Mouse (Mus musculus): ENCODE measurements around the gene Trim71. TPM values are rescaled to one million over a fixed set of nuclear protein-coding genes. Genes with fewer than 3 reads are reported as not detected.

Trim71 gene
- polyA plus RNA-seq, 1 experiment: 0.01 TPM

GRCm38 (mm10) chr9:114561671-114561971, 2.5 kb downstream of the Trim71 start:
- Histone ChIP-seq H3K79me2 (ENCODE audit: control insufficient read depth, insufficient read depth) (no peaks in the 10 kb centered on the region), H3K4me3 (ENCODE audit: insufficient read depth, poor library complexity, severe bottlenecking) (no peak overlapping the region), H3K27me3 (ENCODE audit: control insufficient read depth, insufficient read depth, insufficient read length) (peaks cover 67% of the 10 kb centered on the region), H3K79me3 (ENCODE audit: low read depth) (no peaks in the 10 kb centered on the region), H3K36me3 (ENCODE audit: control insufficient read depth, insufficient read depth) (no peaks in the 10 kb centered on the region), H3ac (ENCODE audit: control insufficient read depth, insufficient read length, low read depth) (no peak overlapping the region)
- TF ChIP-seq MYOD1 (IDR thresholded peaks at IDR 0.05; ENCODE audit: control insufficient read depth, insufficient read length, low read depth): no peak

GRCm38 (mm10) chr9:114560771-114561670, 3.1 kb downstream of the Trim71 start:
- no peak overlapping the region for H3ac ChIP-seq (ENCODE audit: control insufficient read depth, insufficient read length, low read depth)
- H3K27me3 ChIP-seq (ENCODE audit: control insufficient read depth, insufficient read depth, insufficient read length): peaks cover 70% of the 10 kb centered on the region
- H3K79me3 ChIP-seq (ENCODE audit: low read depth): no peaks in the 10 kb centered on the region
- H3K4me3 ChIP-seq (ENCODE audit: insufficient read depth, poor library complexity, severe bottlenecking): no peak overlapping the region
- TF ChIP-seq MAX (IDR thresholded peaks at IDR 0.05) (no peak), FOSL1 (IDR thresholded peaks at IDR 0.05; ENCODE audit: insufficient read depth, low read length, poor library complexity, severe bottlenecking) (no peak), CEBPB (IDR thresholded peaks at IDR 0.05; ENCODE audit: low read depth) (no peak), MYOG (IDR thresholded peaks at IDR 0.05; ENCODE audit: control insufficient read depth, extremely low read depth, insufficient read length) (no peak), CTCF (IDR thresholded peaks at IDR 0.05; ENCODE audit: control insufficient read depth, insufficient read depth, insufficient read length) (no peak), MYOD1 (IDR thresholded peaks at IDR 0.05; ENCODE audit: control insufficient read depth, insufficient read length, low read depth) (no peak), USF1 (IDR thresholded peaks at IDR 0.05; ENCODE audit: low read depth) (no peak)
- H3K79me2 ChIP-seq (ENCODE audit: control insufficient read depth, insufficient read depth): no peaks in the 10 kb centered on the region
- H3K36me3 ChIP-seq (ENCODE audit: control insufficient read depth, insufficient read depth): no peaks in the 10 kb centered on the region

GRCm38 (mm10) chr9:114560141-114560540, 4.0 kb downstream of the Trim71 start:
- Histone ChIP-seq H3K79me3 (ENCODE audit: low read depth) (no peaks in the 10 kb centered on the region), H3K36me3 (ENCODE audit: control insufficient read depth, insufficient read depth) (no peaks in the 10 kb centered on the region), H3K79me2 (ENCODE audit: control insufficient read depth, insufficient read depth) (no peaks in the 10 kb centered on the region), H3K27me3 (ENCODE audit: control insufficient read depth, insufficient read depth, insufficient read length) (peaks cover 70% of the 10 kb centered on the region), H3ac (ENCODE audit: control insufficient read depth, insufficient read length, low read depth) (no peak overlapping the region), H3K4me3 (ENCODE audit: insufficient read depth, poor library complexity, severe bottlenecking) (no peak overlapping the region)
- TF ChIP-seq FOSL1 (IDR thresholded peaks at IDR 0.05; ENCODE audit: insufficient read depth, low read length, poor library complexity, severe bottlenecking) (no peak), MYOD1 (IDR thresholded peaks at IDR 0.05; ENCODE audit: control insufficient read depth, insufficient read length, low read depth) (no peak), CEBPB (IDR thresholded peaks at IDR 0.05; ENCODE audit: low read depth) (no peak), MAX (IDR thresholded peaks at IDR 0.05) (no peak), USF1 (IDR thresholded peaks at IDR 0.05; ENCODE audit: low read depth) (no peak), MYOG (IDR thresholded peaks at IDR 0.05; ENCODE audit: control insufficient read depth, extremely low read depth, insufficient read length) (no peak), CTCF (IDR thresholded peaks at IDR 0.05; ENCODE audit: control insufficient read depth, insufficient read depth, insufficient read length) (no peak)

- H3K79me2 ChIP-seq (ENCODE audit: control insufficient read depth, insufficient read depth): no peaks in the 10 kb centered on the region
- no peaks in the 10 kb centered on the region for H3K79me3 ChIP-seq (ENCODE audit: low read depth)
- H3K36me3 ChIP-seq (ENCODE audit: control insufficient read depth, insufficient read depth): no peaks in the 10 kb centered on the region
- H3K27me3 ChIP-seq (ENCODE audit: control insufficient read depth, insufficient read depth, insufficient read length): peaks cover 42% of the 10 kb centered on the region
- no peak overlapping the region for H3ac ChIP-seq (ENCODE audit: control insufficient read depth, insufficient read length, low read depth)
- H3K4me3 ChIP-seq (ENCODE audit: insufficient read depth, poor library complexity, severe bottlenecking): no peak overlapping the region
- TF ChIP-seq MYOG (IDR thresholded peaks at IDR 0.05; ENCODE audit: control insufficient read depth, extremely low read depth, insufficient read length): no peak
- TF ChIP-seq CTCF (IDR thresholded peaks at IDR 0.05; ENCODE audit: control insufficient read depth, insufficient read depth, insufficient read length): no peak
- TF ChIP-seq FOSL1 (IDR thresholded peaks at IDR 0.05; ENCODE audit: insufficient read depth, low read length, poor library complexity, severe bottlenecking): no peak
- TF ChIP-seq USF1 (IDR thresholded peaks at IDR 0.05; ENCODE audit: low read depth): no peak
- TF ChIP-seq MAX (IDR thresholded peaks at IDR 0.05): no peak
- no peak for TF ChIP-seq MYOD1 (IDR thresholded peaks at IDR 0.05; ENCODE audit: control insufficient read depth, insufficient read length, low read depth)
- TF ChIP-seq CEBPB (IDR thresholded peaks at IDR 0.05; ENCODE audit: low read depth): no peak
Observed at GRCm38 (mm10) chr9:114557086-114557485, 7.1 kb downstream of the Trim71 start.

GRCm38 (mm10) chr9:114556276-114556855, 7.8 kb downstream of the Trim71 start:
- Histone ChIP-seq H3ac (ENCODE audit: control insufficient read depth, insufficient read length, low read depth) (no peak overlapping the region), H3K27me3 (ENCODE audit: control insufficient read depth, insufficient read depth, insufficient read length) (peaks cover 37% of the 10 kb centered on the region), H3K79me2 (ENCODE audit: control insufficient read depth, insufficient read depth) (no peaks in the 10 kb centered on the region), H3K4me3 (ENCODE audit: insufficient read depth, poor library complexity, severe bottlenecking) (no peak overlapping the region), H3K79me3 (ENCODE audit: low read depth) (no peaks in the 10 kb centered on the region), H3K36me3 (ENCODE audit: control insufficient read depth, insufficient read depth) (no peaks in the 10 kb centered on the region)
- TF ChIP-seq MYOD1 (IDR thresholded peaks at IDR 0.05; ENCODE audit: control insufficient read depth, insufficient read length, low read depth): no peak
- no peak for TF ChIP-seq MYOG (IDR thresholded peaks at IDR 0.05; ENCODE audit: control insufficient read depth, extremely low read depth, insufficient read length)
- TF ChIP-seq MAX (IDR thresholded peaks at IDR 0.05): no peak
- no peak for TF ChIP-seq CEBPB (IDR thresholded peaks at IDR 0.05; ENCODE audit: low read depth)
- no peak for TF ChIP-seq FOSL1 (IDR thresholded peaks at IDR 0.05; ENCODE audit: insufficient read depth, low read length, poor library complexity, severe bottlenecking)
- no peak for TF ChIP-seq USF1 (IDR thresholded peaks at IDR 0.05; ENCODE audit: low read depth)
- no peak for TF ChIP-seq CTCF (IDR thresholded peaks at IDR 0.05; ENCODE audit: control insufficient read depth, insufficient read depth, insufficient read length)
